Mouse (Mus musculus) erythroid progenitor cell, adult 5-6 weeks (primary cell): ENCODE measurements around the gene Ssmem1. TPM values are rescaled to one million over a fixed set of nuclear protein-coding genes. Genes with fewer than 3 reads are reported as not detected.

Source experiments
- ATAC-seq: replicated peaks from 2 replicates; pipeline ENCODE4 v1.8.0; 2016; ENCODE audit warnings: moderate number of reproducible peaks, mild to moderate bottlenecking, moderate TSS enrichment, inconsistent platforms; ENCODE audit not compliant: poor library complexity, low FRiP score, severe bottlenecking
- total RNA-seq, 2 experiments: library from RNA; stranded (forward) in 1 of 2; stranded (reverse) in 1 of 2; fragments of 150-400 nt in 1 of 2; fragments of 186-747, 209-891 nt in 1 of 2; gene quantifications; 2 replicates each; pipeline versions ENCODE4 v1.2.3 to v1.2.4; 2015 to 2017; ENCODE audit warnings: low replicate concordance in 2 of 2

Ssmem1 gene
- total RNA-seq, 2 experiments from 2014 or later: not detected

DNA sequence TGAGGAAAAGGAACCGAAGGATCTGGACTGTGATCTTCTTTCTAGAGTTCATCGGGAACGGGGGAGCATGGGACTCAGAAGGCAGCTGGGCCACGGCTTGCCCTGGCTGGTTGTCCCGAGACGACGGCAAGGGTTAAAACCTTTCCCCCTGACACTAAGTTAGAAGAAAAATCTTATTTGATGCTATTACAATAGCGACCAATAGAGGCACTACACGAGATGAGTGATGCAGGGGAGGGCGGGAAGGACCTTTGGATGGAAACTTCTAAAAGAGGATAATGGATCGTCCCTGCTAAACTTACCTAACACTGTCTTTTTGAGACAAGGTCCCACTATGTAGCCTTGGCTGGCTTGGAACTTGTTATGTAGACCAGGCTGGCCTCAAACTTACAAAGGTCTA, 10.8 kb downstream of the Ssmem1 start:
- 0 out of 2 replicates have a peak, but pooled peaks have one; percentile 14 for ATAC-seq

DNA sequence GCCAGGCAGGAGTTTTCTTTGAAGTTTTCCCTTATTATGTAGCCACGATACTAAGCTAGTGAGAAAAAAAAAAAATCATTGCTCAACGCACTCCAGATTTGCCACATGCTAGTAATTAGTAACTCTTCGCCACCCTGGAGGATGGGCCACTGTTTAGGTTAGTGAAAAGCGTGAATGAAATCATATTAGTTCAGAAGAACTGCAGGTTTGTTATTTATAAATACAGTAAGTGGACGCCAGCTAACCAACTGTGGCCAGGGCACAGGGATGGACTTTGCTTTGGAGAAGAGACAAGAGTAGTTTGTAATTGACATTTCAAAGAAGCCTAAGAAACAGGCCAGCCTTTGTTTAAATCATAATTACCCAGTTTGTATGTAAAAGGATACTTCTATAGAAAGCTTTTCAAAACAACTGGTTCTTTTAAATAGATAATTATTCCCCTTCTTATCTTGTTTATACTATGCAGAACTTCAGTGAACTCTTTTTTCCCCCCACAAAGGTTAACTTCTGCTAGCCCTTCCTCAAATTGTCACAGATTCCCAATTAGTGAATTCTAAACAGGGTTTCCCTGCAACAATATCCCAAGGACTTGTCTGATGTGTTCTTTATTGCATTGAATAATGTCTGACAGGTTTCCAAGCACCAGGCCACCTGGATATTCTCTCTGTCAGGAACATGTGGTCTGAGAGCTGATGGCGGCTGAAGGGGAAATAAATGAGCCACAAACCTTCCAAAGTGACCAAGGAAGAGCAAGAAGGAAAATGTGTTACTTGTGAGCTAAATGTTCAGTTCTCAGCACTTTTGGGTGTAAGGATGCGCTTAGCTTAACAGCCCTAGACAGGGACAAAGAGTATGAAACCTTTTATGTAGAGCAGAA, 16.0 kb downstream of the Ssmem1 start:
- ATAC-seq: no peak

DNA sequence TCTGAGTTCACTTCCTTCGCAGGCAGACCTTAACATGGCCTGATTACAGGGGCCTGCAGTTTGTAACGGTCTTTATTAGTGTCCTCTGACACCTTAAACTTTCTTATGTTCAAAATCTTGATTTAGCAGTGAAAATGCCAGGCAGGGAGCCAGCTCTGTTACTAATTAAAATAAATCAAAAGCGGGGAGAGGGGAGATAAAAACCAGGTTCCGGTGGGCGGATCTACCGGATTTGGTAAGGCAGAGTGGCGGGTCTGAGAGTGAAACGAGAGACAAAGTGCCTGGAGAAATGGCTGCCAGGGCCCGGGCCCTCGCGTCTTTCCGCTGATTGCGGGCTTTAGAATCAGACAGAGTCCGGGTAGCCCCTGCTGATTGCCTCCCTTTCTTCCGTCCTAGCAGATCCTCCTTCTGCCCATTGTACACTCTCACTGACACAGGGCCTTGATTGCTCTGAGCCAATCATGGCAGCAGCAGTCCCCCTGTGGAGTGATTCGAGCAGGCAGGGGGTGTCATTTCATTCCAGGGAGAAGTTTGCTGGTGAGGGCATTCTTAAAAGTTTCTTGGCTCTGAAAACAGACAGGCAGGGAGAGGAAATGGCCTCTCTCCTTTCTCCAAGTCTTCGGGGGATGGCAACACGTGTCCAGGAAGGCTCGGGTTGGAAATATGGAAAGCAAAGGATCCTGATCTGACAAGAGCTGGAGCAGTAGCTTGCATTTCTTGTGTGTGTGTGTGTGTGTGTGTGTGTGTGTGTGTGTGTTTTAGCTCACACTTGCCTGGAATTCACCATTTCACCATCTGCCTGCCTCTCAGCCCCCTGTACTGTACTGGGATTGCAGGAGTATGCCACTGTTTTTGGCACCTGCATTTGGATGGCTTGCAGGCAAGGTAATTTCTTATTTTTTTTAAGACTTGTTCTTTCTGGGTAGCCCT, 17.2 kb downstream of the Ssmem1 start:
- ATAC-seq: no peak

DNA sequence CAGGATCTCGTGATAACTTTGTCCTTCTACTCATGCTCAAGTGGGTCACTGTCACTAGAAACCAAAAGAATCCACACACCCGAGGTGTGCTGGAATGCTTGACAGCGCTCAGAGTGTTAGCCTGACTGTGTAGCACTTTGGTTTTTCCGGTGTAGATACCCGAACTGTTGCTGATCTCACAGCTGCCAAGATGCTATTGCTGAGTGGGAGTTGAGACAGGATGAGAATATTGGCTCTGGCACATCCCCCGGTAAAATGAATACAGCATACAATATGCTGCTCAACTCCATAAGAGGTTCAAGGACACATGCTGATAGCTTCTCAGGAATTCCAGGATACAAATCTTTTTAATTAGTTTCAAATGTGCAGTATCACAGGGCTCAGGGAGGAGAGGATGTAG, 19.2 kb downstream of the Ssmem1 start:
- ATAC-seq: no peak

DNA sequence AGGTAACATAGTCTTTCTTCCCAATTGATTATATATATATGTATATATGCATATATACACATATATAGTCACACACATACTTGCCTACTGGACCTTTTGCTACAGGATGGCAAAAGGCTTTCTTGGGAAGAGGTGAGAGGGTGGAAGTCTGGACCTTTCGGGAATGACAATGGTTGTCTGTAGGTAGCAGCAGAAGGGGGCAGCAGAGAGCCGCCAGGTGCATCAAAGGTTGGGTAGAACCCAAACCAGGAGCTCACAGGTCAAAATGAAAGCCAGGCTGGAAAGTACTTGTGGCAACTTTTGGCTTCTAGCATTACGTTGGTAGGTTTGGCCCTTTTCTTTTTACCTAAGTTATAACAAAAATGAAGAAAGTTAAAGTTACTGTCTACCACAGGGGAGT, 25.7 kb downstream of the Ssmem1 start:
- no peak for ATAC-seq

DNA sequence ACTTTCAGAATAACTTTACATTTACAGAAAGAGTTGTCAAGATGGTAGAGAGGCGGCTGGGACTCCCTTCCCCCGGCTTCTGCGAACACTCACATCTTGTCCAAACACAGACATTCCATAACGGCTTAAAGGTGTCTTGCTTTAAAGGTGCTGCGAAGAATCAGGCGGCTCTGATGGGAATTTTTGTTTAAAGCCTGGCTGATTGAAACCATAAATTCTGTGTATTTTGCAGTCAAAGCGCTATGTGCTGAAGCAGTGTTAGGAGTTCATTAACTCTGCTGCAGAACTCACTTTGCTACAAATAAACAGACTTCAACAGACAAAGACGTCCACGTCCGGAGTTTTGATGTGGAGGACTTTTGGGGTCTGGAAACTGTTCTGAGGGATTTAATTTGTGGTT, 28.6 kb downstream of the Ssmem1 start:
- no peak for ATAC-seq

DNA sequence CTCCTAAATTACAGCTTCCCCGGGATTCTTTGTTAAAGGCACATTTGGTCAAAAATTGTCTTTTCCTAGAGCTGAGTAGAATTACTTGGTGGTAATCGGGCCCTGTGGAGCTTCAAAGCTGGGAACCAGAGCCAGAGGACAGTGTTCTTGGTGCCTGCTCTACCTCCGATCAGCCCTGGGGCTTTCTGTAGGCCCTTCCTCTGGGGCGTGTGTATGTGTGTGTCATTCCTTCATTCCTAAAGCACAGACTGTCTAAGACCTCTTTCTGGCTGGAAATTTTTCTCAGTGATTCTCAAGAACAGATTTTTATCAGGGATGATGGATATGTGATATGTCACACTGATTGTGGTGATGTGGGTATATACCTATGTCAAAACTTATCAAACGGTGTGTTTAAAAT, 29.2 kb downstream of the Ssmem1 start:
- ATAC-seq: no peak

DNA sequence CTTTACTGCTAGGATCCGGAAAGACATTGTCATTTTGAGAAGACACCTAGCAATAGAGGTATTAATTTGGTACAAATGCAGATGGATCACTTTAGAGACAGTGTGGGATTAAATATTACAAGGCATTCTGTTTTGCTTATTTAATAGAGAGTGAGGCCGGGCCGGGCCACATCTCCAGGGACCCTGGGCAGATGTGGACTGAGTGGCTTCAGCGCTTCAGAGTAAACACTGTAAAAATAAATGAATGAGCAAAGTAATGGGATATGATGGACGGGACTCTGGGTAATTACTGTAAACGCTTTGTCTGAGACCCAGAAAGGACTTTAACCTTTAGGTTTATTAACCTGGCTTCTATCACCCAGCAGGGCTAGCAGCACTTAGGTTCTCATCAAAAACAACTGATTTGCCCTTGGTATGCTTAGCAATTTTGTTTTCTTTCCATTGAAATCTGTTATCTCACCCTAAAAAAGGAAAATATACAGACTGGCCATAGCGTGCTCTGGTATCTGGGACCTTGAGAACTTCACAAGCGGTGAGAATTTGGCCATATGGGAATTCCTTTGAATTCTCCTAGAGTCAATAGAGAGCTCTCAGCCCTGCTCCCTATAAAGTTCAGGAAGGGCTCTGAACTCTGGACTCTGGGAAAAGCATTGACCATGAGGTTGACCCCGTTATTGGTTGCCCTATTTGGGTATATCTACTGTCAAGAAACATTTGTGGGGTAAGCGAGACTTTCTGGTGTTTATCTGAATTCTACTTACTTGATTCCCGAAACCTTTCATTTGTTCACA, 31.6 kb downstream of the Ssmem1 start, which contains the start of gene Cpa2:
Cpa2 (plus strand) TSS at position 574 of the 791 bp plus-strand sequence.
- ATAC-seq: no peak

DNA sequence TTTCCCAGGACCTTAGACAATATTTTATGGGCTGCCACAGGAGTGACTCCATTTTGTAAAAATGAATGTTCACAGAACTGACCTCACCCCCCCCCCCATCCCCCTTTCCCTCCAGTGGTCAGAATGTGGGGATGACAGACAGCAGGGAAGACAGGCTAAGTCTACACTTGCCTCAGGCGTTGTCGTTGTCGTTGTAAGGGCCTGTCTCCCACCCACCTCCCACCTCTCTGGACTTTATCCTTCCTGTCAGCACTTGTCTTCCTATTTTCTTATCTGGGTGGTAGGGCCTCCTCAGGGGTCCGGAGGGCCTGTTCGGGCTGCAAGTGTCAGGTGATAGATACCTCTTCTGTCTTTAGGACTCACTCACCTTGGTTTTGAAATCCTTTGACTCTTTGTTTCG, 32.6 kb downstream of the Ssmem1 start:
- no peak for ATAC-seq

DNA sequence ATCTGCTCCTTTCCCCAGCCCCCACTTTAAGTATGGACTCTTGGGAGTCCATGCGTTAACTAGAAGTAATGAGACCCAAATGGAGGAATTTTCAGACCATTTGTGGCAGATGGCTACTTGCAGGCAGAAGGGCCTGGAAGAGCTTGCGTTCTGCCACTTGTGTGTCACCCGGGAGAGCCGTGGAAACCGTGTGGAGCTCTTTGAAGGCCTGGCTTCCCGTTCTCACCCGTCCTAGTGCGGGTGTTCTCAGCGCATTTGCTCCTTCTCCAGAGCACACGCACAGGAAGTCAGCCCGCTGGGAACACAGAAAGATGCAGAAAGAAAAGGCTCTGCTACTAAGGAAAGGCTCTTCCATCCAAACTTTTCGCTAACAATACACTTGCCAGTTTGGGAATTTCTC, 33.4 kb downstream of the Ssmem1 start:
- ATAC-seq: no peak

DNA sequence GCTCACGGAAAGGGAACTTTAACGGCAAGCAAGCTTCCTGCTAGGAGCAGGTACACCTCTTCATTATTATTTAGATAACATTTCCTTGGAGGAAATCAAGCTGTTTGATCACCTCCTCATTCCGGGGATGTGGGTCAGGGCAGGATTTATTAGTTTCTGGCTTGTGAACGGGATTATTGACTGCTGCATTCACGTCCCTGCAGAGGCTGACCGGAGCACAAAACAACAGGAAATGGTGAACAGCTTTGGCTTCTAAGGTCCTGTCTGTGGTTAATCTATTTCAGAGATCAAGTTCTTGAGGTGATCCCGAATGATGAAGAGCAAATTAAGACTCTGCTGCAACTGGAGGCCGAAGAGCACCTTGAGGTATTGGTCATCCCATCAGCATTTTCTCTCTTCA, 34.2 kb downstream of the Ssmem1 start:
- ATAC-seq: no peak

DNA sequence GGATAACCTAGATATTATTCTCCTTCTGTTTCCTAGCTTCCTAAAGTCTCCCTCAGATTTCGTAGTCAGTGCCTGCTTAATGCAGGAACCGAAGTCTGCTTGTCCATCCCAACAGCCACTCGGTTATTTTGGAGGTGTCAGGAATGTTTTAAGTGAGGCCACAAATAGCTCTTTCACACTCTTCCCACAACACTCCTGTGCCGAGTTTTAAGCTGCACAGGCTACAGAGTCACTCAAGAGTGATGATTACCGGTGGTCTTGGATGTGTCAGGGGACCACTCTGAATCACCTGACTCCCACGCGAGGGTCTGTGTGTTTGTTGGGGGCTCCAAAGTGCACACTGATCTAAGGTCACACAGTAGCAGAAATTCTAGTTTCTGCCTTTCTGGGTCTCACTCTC, 36.0 kb downstream of the Ssmem1 start:
- ATAC-seq: no peak

DNA sequence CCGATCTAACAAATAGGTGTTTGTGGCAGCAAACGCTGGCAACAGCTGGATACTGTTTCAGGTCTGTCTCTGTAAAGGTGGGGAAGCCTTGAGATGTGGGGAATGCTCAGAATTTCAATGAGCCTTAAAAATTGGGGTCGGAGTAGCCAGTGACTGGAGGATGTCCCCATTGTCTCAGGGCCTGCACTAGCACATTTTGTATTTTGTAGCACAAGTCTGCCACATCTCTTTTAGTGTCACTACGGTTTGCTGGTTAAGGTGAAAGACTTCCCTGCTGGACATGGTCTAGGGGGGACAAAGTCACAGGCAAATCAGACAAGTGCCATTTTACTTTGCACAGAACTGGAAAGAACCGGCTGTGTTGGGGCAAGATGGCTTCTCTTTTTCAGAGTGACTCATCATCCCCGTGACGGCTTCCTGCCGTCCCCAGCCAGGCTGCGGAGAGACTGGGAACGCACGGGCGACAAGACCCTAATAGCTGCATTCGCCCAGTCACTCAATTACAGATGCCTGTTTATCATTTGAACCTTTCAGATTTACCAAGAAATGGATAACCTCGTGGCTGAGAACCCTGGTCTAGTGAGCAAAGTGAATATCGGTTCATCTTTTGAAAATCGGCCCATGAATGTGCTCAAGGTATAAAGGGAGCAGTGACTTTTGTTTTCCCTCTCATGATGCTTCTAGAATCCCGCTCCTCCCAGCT, 37.1 kb downstream of the Ssmem1 start:
- no peak for ATAC-seq

DNA sequence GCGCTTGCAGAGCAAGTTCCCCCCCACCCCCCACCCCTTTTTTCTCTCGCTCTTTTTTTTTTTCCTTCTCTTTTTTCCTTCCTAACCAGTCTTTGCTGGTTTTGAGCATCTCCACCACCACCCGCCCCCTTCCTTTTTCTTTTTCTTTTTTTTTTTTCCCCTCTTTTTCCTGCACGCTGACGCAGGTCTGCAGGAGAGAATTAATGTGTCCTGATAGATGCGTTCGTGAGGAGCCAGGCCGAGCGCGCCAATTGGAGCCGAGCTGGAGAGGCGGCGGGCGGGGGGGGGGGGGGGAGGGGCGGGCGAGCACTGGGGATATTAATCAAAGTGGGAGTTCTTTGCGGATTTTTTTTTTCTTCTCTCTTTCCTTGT, 37.6 kb downstream of the Ssmem1 start:
- ATAC-seq: no peak

DNA sequence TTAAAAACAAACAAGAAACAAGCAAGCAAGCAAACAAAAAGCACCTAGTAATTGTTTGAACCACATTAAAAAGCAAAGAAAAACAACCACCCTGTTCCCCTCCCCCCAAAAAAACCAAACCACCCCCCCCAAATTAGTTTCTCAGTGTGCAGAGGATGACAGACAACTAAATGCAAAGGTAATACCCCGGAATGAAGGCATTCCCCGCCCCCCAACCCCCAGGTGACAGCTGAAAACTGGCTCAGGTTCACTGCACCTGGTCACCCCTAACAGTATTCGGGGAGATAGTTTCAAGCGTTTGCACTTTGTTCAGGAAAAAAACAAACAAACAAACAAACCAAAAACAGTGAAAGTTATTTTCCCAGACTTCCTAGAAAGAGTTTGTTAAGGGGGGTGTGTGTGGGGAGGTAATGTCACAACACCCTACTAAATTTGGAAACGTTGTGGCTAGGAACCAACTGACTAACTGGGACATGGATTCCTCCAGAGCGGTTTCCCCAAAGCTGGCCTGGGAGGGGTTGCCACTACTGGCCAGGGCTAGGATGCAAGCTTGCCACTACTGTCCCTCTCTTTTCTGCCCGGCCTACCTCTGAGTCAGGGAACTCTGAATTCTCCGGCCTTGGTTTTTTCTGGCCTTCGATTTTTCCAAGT, 38.1 kb downstream of the Ssmem1 start:
- no peak for ATAC-seq

DNA sequence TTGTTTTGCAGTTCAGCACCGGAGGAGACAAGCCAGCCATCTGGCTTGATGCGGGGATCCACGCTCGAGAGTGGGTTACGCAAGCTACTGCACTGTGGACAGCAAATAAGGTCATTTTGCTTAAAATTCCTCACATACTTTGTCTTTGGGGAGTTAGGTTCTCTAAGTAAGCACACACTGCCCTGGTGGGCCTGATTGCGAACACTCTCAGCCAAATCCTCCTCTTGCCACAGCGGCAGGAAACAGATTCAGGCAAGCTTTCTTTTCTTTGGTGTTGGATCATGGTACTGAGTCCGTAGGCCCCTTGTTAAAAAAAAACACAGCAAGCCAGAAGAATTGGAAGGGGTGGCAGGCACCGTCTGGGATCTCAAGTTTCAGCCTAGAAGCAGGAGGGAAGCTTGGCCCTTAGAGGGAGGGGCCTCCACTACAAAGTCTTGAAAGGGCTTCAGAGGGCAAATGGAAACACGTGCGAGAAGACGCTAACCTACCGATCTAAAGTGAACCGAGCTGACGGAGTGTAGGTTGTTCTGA, 39.6 kb downstream of the Ssmem1 start:
- ATAC-seq: no peak

DNA sequence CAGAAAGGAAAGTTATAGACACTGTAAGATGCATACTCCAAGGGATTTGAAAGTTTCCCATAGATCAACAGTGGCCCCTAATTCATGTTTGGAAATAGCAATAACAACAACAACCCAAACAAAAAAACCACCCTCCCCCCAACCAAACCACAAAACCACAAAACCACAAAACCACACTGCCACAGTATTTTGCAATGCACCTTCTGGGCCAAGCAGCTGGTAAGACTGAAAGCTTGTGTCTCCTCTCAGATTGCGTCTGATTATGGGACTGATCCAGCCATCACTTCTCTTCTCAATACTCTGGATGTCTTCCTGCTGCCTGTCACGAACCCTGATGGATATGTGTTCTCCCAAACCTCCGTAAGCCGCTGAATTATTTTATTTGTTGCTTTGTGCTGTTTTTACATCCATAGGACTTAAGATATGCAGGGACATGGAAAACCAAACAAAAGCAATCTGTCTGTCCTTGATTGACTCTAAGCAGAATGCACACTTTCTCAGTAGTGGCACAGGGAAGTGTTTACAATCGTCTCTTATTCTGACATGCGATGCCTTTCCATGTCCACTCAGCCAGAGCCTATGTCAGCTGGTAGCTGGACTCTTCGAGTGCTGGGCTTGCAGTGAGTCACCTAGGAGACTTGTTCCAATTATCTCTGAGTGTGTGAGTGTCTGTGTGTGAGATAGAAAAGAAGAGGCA, 41.0 kb downstream of the Ssmem1 start:
- ATAC-seq: no peak

DNA sequence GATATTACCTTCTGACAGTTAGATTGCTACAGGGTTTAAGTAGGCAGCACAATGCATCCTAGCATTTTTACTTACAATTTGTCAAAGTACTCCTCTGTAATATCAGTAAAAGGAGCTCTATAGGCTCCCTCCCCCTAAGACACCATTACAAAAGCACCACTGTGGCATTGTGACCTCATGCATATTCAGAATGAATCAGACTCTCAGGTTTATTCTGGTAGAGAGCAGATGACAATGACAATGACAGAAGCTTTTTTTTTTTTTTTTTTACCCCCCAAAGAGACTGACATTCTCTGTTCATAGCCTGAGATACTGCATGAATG, 41.5 kb downstream of the Ssmem1 start:
- ATAC-seq: no peak
